Mouse (Mus musculus): ENCODE measurements around the gene 1700006A11Rik.

DNA sequence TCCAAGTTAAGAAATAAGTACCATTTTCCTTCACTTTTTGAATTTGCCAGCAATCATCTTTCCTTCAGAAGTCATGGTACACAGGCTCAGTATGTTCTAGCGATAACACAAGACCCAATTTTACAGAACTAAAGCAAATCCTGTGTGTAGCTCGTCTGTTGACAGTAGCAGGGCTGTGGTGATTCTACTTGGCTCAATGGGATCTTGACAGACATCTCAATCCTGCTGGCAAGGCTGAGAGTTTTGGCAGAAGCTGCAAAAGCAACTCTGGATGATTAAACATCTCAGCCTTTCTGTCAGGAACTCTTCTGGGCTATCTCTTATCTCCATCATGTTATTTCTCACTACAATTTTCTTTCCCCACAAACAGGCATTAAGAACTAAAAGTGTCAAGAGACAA is 36.2 kb downstream of the 1700006A11Rik start:
- TF ChIP-seq GATA1 (IDR thresholded peaks at IDR 0.05; ENCODE audit: low read length) (no peak), TAL1 (IDR thresholded peaks at IDR 0.05; ENCODE audit: low read length) (no peak)

All from erythroblast, embryonic 14.5 days (primary cell).